In the genomic region with DNA sequence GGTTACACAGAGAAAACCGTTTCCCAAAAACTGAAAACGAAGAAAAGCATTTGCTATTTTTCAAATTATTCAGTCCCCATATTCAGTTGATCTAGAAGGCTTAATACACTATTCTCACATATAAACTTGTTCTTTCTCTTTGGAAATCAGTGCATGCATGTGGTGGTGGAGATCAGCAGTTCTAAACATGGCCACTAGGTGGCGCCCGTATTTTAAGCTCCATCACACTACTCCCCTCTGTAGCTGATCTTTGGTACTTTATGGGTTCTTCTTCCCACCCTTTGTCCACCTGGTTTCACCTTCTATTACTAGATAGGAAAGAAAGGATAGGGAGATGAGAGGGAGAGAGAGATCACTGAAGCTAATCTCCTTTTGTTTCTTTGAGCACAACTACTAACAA, we compare ENCODE assay signal across 8 mouse cellular contexts. TPM values are rescaled to one million over a fixed set of nuclear protein-coding genes. Genes with fewer than 3 reads are reported as not detected.
DNase-seq lines count a peak whose midpoint lies in the region; ATAC-seq and TF ChIP-seq lines count a peak whose summit lies in the region.
"Had no signal": no experiment of that assay in that cellular context is flagged by ENCODE, and none has a peak within 500 bp of the region (broad histone marks: within the 10 kb centered on the region; RNA-seq: fewer than 3 reads in every experiment).

No protein-coding gene starts in this region.

- H3K4me3 ChIP-seq in ES-Bruce4 (ENCODE audit: low read depth, low read length): no peak overlapping the region
- no peak overlapping the region for H3K4me3 ChIP-seq in layer of hippocampus, adult 2 months

- H3K4me1 ChIP-seq in ES-Bruce4 (ENCODE audit: control insufficient read depth, insufficient read depth, low read length): no peaks in the 10 kb centered on the region

- H3K9me3 ChIP-seq in ES-Bruce4 (replicated peaks; ENCODE audit: control insufficient read depth, insufficient read depth, low read length, poor library complexity, severe bottlenecking): no peaks in the 10 kb centered on the region

- no peak for TF ChIP-seq POLR2A in ES-Bruce4 (IDR thresholded peaks at IDR 0.05; ENCODE audit: insufficient read depth, low read length)

- no peaks in the 10 kb centered on the region for H3K27me3 ChIP-seq in ES-Bruce4 (ENCODE audit: control insufficient read depth, insufficient read depth, low read length, poor library complexity, severe bottlenecking)

- H3K9ac ChIP-seq in ES-Bruce4 (ENCODE audit: low read depth, poor library complexity, severe bottlenecking): no peak overlapping the region

- H3K36me3 ChIP-seq in ES-Bruce4 (ENCODE audit: control insufficient read depth, insufficient read depth, low read length, poor library complexity, severe bottlenecking): peaks cover 84% of the 10 kb centered on the region

- TF ChIP-seq CTCF in ES-Bruce4 (IDR thresholded peaks at IDR 0.05; ENCODE audit: low read depth, low read length): peak; percentile 32
- TF ChIP-seq CTCF in layer of hippocampus, adult 2 months (conservative IDR thresholded peaks at IDR 0.05): peak; percentile 94

- DNase-seq in adipocyte (ENCODE audit: low spot score): peak; percentile 78
- DNase-seq in embryo, embryonic 10 days (ENCODE audit: low spot score): peak; percentile 83
- peak; percentile 65 to 75 for DNase-seq in layer of hippocampus, adult 2 months (ENCODE audit: low spot score in 2 of 2)
- DNase-seq in lung, postnatal 36 days: peak; percentile 87
- DNase-seq in right cerebral cortex, postnatal 10 days (ENCODE audit: low spot score in 2 of 2): peak; percentile 69 to 84

- H3K27ac ChIP-seq in ES-Bruce4 (ENCODE audit: insufficient read depth, low read length): no peak overlapping the region
- H3K27ac ChIP-seq in layer of hippocampus, adult 2 months: no peak overlapping the region
- H3K27ac ChIP-seq: macrophage had no signal

- TF ChIP-seq EP300 in ES-Bruce4 (IDR thresholded peaks at IDR 0.05; ENCODE audit: insufficient read depth, low read depth, low read length): no peak

- ATAC-seq in granulocyte monocyte progenitor cell, adult 5-6 weeks (replicated peaks; ENCODE audit: poor library complexity, severe bottlenecking): peak; percentile 62

RNA-seq across cellular contexts. Expression of a gene that starts 12.4 kb away (rescaled TPM):
- polyA plus RNA-seq in ES-Bruce4 (2011; ENCODE audit: insufficient read depth, insufficient read length, low read depth, missing spikeins): 8.7 and 10.7 TPM in 2 replicates
- 7.6 and 14.0 TPM in 2 replicates for total RNA-seq in granulocyte monocyte progenitor cell, adult 5-6 weeks (2014; fragmentation: Nextera tagmentation)
- 5.7 and 9.7 TPM in 2 replicates for total RNA-seq in granulocyte monocyte progenitor cell, adult 5-6 weeks (2017)
- total RNA-seq in layer of hippocampus, adult 2 months (2021): 1 to 10 TPM; 4.6 to 5.7 TPM

RNA-seq across cellular contexts. Expression of a gene that starts 18.1 kb away (rescaled TPM):
- polyA plus RNA-seq in ES-Bruce4 (2011; ENCODE audit: insufficient read depth, insufficient read length, low read depth, missing spikeins): 76.6 and 85.5 TPM in 2 replicates
- total RNA-seq in granulocyte monocyte progenitor cell, adult 5-6 weeks (2014; fragmentation: Nextera tagmentation): 52.3 and 54.2 TPM in 2 replicates
- 57.7 and 73.4 TPM in 2 replicates for total RNA-seq in granulocyte monocyte progenitor cell, adult 5-6 weeks (2017)
- 10 to 100 TPM; 70.9 to 77.4 TPM for total RNA-seq in layer of hippocampus, adult 2 months (2021)

RNA-seq across cellular contexts. Expression of a gene that starts 37.1 kb away (rescaled TPM):
- polyA plus RNA-seq in ES-Bruce4 (2011; ENCODE audit: insufficient read depth, insufficient read length, low read depth, missing spikeins): 50.8 and 58.2 TPM in 2 replicates
- 55.7 and 57.7 TPM in 2 replicates for total RNA-seq in granulocyte monocyte progenitor cell, adult 5-6 weeks (2014; fragmentation: Nextera tagmentation)
- 16.2 and 28.2 TPM in 2 replicates for total RNA-seq in granulocyte monocyte progenitor cell, adult 5-6 weeks (2017)
- 10 to 100 TPM; 59.0 to 62.4 TPM for total RNA-seq in layer of hippocampus, adult 2 months (2021)
